Mouse (Mus musculus) c-Kit-positive CD71-positive TER-119-positive erythroid progenitor cells, embryonic 14.5 days (primary cell): ENCODE measurements at regions not wholly inside any gene's neighbourhood (a gene's known extent, or its start where the extent isn't known, plus 50 kb on each side); places are given as distances from the start of the nearest gene placed in this dataset.
"Not testable (repeated sequence)": the region's sequence is repeated elsewhere in the genome, so short reads cannot be mapped to it uniquely, and the experiment has no call there.

Experiments
- DNase-seq: peaks from one replicate; pipeline ENCODE4 v3.0.0-alpha.2; 2013; ENCODE audit warnings: low spot score

DNA sequence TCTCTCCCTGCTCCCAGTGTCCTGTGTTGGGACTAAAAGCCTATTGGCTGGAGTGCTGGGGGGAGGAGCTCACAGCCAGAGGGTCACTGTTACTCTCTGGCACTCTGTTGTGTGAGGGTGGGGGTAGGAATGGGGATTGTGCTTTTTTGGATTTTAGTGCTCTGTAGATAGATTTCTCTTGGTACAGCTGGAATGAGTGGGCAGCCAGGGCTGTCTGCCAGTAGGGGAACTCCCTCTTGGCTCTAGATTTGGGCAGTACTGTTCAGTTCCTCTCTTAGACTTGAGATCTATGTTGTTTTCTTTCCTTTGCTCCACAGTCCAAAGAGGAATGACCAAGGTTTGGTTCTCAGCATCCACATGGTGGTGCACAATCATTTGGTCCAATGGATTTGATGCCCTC lies 282.6 kb downstream of the Fgf9 start:
- no peak for DNase-seq

DNA sequence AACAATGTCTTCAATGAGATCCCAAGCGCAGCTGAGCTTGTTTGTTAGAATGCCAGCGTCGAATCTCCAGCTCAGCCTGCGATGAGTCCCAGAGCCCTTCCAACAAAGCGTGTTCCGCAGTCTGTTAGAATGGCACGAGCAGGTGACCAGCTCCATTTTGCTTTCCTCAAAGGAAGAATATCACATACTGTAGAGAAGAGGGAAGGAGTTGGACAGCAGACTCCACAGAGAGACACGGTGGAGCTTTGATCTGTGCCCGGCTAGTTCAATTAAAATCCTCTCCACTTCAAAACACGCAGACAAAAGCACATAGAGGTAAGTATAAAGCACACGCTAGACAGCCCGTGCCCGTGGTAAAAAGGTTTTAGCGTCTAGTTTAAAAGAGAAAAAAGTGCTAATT lies 265.8 kb downstream of the Fgf9 start:
- no peak for DNase-seq

DNA sequence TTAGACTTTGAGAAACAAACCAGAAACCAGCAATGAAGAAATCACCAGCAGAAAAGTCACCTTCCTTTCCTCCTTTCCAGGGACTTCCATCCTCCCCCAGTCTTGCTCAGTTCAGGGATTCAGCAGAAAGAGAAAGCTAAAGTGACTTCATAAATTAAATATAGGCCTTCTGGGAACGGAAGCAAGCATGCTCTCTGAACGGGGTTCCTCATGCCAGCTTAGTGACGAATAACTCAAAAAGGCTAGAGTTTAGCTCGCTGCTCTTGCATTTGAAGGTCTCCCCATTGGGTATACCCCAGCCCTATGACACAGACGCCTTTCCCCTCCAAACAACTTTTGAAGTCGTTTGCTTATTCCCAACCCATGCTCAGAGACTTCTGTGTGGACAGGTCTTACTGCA lies 252.8 kb downstream of the Fgf9 start:
- no peak for DNase-seq

DNA sequence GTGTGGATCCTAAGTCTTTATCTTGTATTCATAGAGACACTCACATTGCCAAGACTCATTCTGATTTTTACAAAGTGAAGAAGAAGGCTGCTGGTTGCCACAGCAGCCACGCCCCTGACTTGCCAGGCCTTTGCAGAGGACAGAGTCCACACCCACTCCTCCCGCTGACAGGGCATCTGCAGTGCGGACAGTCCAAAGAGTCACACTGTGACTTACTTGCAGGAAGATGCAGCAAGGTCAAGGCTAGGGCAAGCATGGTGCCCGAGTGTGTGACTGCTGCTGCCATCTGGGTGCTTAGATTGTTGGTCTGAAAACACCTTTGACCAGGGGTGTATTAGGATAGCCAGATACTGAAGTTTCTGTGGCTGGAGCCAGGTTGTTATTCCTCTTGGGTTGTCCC lies 252.1 kb downstream of the Fgf9 start:
- DNase-seq, result no peak

DNA sequence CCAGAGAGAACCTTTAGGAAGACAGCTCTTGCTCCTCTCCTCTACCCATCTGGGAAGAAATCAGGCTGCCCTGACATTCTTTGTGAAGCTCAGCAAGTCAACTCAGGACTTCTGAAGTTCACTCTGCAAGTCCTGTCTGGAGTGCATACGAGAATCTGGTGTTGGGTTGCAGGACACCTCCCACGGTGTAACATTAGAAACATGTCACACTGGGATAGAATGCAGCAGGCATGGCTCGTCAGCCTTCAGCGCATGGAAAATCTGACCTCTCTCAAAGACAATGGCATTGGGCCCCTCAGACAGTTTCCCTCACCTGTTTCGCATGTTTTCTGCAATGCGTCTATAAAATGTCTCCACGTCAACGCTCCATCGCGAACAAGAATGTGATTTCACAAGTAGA lies 251.5 kb downstream of the Fgf9 start:
- DNase-seq, result no peak

DNA sequence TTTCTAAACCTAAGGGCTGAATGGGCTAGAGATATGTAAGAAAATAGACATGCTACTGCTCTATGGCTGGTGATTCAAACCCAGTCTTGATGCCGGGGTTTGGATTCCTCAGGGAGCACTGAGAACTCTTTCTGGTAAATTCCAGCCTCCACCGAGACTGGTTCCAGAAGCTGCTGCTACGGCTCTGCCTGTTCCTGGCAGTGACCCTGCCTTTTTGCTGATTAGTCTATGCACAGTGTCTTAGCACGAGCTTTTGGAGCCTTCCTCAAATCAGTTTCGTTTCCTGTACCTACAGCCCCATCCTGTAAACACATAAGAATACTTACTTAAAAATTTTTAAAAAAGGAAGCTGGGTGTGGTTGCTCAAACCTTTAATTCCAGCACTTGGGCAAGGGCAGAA lies 250.9 kb downstream of the Fgf9 start:
- no peak for DNase-seq

DNA sequence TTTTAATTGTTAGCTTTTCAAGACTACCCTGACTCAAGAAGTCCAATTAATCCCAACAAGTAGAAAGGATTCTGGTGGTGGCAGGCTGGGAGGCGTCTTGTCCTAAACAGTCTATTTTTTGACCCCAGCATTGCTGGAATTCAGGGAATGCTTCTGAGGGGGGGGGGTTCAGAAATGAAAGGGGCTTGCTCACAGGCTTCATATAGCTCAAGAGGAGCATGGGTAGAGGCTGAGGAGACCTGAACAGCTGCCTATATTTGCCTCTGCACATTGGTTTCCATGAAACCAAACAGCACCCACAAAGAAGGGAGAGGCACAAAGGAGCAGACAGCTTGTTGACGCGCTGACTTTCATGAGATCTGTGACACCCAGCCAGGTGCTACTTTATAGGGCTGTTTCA lies 247.3 kb downstream of the Fgf9 start:
- DNase-seq, result no peak

DNA sequence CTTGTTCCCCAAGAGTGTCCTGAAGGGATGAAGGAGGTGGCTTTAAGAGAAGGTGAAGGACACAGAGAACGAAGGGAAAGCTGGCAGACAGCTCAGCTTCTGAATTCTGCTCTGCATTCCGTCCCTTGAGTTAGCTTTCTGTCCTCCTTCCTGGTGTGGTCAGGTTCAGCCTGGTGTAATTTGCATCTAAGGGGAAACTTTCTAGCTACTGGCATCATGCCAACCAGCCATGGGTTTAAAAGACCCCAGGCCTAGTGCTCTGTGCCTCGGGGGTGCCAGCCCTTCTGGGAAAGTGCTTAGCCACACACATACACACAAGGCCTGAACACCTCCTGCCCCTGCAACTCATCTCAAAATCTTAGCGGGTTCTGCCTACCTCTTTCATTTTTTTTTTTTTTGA lies 246.9 kb downstream of the Fgf9 start:
- DNase-seq, result no peak

DNA sequence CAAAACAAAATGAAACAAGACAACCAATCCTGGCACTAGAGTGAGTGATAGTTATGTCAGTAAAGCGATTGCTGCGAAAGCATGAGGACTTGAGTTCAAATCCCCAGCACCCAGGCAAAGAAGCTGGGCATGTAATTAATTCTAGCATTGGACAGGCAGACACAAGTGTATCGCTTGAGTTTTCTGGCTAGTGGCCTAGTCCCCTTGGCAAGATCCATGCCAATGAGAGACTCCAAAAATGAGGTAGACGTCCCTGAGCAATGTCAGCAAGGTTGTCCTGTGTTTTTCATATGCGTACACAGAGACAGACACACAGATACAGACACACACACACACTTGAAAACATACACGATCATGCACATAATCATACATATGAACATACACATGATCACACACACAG lies 237.3 kb downstream of the Fgf9 start:
- DNase-seq, result no peak

DNA sequence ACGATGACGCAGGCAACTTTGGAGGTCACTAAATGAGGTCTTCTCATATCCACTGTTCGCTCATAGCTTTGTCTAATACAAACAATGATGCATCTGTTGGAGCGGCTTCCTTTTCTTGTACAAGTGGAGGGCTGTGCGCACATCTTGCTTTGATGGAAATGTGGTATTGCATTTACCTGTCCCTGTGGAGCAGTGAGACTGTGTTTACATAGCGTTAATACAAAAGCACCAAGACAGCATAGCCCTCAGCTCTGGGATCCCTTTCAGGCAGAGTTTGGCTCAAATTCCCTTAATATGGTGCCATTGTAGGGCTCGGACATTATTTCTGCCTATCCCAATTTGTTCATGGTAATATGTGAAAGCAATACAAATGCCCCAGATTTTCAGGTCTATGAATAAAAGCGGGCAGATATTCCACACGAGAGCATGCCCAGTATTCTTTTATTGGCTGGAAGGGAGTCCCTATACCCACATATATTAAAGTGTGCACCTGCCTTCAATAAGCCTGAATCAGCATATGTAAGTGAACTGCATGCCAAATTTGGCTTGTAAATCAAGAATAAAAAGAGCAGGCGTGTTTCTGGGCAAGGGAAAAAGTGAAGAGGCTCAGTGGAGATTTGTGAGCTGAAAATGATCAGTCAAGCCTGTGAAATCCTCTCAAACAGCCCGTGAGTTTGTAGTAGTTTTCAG lies 236.6 kb downstream of the Fgf9 start:
- no peak for DNase-seq

DNA sequence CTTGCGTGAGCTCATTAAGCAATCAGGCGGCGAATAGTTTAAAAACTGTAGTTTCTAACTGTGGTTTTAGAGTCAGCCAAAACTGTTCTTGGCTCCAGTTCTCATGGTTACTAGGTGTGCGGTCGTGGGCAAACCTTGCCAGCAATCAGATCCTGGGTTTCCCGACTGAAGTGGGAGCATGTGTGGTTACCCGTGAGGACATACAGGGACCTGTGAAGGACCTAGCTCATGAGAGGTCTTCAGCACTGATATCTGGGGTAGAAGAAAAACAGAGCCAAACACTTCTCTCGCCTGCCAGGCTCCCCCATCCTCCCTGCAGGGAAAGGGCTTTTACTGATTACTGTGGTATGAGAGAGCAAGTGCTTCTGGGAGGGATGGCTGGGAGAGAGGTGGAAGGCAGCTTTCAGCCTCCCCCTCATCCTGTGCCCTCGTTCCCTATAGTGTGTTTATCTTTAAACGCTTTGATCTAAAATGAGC lies 230.1 kb downstream of the Fgf9 start:
- DNase-seq, result no peak

DNA sequence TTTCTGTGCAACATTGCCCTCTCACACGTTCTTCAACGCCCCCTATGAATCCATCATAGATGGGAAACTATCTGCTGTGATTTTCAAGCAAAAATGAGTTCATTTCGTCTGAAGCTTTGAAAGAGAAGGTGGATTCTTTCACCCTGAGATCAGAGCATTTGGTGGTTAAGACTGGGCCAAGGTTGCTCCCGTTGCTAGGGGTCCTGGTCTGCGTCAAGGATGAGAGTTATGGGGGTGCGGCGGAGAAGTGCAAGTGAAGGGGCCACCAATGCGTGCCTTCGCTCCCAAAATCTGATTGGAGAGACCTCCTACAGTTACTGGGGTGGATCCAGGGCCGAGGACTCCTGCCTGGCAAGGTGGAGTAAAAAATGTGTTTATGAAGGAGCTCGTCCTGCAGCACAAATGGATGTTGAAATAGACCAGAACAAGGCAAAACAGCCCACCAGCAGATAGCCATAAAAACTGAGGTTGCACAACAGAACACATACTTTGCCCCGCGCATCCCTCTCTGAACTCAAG lies 215.7 kb downstream of the Fgf9 start:
- DNase-seq, result no peak

DNA sequence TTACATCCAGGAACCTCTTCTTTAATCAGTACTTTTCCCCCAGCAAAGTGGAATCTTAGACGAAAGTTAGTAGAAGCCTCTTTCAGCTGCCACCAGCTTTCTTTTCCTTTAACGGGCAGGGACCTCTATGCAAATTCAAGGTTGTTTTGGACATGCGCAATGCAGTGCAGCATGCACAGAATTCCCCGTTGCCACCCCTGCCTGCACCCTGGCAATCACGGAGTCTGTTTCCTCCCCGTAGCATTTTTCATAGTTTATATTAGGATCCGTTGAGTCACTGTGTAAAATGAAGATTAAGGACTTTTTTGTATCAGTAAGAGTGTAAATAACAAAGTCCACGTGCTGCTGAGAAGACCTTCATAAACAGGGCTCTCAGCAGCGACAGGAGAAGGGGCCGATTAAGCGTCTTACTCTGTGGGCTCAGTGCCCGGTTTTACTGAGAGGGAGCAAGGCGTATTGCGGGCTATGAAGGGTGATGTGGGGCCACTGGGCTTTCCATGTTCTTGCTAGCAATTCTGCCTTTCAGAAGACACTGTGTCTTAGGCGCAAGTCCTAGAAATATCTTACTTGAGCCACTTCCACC lies 212.5 kb downstream of the Fgf9 start:
- no peak for DNase-seq

DNA sequence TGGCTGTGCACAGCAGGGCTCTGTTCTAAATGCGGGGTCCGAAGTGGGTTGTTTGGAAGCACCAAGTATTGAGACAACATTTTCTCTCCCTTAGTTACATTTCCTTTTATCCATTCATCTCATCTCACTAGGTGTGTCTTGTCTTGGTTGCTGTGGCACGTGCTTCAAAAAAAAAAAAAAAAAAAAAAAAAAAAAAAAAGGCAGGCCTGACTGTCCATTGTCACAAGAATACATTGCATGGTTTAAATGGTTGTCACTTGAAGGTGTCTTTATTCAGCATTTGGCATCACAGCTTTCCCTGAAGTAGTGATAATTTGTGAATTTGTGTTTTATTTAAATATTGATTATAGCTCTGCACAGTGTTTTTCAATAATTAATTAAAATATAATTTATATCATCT lies 211.9 kb downstream of the Fgf9 start:
- DNase-seq, result no peak

DNA sequence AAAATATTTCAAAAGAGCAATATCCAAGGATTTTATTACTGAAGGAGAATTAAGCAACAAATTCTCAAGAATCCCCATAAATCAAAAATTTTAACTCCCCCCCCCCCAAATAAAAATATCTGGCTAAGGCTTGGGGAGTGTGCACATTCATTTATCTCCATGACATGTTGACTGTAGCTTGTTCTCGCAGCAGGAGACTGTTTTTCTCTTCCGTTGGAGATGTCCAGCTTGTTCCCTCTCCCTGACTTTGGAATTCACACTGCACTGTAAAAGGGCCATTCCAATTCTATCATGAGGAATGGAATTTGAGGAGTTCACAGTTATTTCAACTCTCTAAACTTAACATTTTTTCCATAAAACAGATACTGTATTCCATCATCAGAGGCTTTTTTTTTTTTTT lies 204.1 kb downstream of the Fgf9 start:
- DNase-seq, result not testable (repeated sequence)

DNA sequence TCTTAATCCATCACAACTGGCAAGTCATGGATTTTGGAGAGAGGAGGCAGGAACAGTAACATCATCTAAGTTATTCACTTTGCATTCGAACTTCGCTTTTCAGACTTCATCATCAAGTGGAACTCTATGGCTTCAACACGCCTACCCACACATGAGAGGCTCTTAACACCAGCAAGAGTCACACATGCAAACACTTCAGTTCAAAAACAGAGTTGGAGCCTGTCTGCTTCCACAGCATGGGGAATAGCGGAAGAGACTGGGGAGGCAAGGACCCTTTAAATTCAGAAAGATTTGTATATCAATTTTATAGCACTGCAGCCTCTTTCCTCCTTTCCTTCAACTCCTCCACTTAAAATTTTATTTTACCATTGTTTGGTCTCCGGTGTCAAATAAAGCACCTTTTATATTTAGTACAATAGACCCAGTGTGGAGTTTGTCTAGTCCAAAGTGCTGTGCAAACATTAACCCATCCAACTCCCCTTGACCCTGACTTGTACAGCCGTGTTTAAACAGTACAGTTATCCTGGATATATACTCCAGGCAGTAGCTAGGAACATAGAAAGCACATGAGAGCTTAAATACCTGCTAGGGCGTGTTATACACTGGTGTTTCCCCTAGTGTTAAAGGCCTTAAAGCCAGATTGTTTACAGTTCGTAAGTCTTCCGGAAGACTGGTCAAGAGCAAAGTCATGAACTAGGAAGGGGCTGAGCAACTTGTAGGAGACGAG lies 203.5 kb downstream of the Fgf9 start:
- no peak for DNase-seq

DNA sequence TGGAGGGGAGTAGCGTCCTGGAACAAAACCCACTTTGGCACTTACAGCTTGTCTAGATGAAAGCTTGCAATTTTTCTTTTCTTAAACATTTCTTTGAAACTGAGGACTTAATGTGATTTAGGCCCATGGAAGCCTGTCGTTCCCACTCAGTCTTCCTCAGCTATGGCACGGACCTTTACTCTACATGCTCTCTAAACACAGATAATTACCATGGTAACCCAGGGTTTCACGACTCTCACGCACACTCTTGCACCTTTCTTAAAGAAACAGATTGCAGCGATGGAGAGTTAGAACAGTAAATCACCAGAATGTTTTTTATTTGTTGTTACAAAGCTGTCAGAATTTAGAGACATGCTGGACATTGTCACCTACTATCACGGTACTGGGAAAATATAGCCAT lies 195.0 kb downstream of the Fgf9 start:
- DNase-seq, result no peak

DNA sequence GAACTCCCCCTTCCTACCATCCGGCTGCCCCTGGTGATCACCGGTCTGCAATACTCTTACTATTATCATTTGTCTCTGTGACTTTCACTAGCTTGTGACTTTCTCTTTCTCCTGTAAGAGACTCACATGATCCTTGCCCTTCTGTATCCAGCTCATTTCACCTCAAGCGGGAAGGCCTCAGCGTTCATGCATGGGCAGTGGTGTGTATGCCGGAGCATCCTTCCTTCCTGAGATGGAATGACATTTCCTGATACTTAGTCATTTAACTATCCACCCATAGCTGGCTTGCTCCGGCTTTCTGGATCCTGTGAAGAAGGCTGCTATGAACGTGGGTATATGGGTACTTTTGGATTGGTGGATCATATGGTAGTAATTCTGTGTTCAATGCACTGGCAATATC lies 194.1 kb downstream of the Fgf9 start:
- DNase-seq, result no peak

DNA sequence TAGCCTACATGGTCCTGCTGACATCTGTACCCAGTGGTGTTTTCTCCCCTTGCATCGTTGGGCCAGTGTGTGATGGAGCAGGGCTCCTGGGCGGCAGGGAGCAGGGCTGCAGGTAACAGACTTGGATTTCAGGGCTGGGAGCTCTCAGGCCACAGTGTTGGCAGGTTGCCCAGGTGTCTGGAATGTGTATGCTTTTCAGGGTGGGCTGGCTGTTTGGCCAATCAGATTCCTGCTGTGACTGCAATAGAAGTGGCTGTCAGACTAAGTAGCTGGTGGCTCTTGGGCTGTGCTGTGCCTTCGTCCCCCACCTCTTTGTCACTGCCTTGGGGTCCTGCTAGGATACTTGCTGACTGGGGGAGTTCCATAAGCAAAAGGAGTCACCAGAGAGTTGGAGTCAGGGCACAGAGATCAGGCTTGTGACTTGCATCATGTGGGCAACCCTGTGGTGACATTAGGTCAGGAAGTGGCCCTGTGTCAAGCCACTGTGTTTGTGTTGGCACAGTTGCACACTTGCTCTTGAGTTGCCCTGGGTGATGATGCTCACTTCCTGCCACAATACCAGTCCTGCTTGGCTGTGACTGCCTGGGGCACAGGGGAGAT lies 183.1 kb downstream of the Fgf9 start:
- no peak for DNase-seq

DNA sequence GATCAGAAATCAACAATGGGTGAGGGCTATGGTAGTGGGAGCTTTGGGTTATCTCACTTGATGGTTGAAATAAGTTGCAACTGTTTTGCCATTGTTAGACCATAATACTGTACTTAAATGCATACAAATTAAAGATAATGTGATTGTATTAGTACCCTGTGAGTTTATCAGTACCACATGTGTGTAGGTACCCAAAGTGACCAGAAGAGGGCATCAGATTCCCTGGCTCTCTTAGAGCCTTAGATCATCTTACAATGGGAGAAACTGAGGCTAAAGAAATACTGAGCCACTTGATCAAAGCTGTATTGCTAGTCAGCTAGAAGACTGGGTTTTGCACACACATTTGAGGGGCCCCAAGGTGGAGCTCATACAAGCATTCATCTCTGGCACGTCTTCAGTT lies 155.5 kb downstream of the Fgf9 start:
- no peak for DNase-seq

DNA sequence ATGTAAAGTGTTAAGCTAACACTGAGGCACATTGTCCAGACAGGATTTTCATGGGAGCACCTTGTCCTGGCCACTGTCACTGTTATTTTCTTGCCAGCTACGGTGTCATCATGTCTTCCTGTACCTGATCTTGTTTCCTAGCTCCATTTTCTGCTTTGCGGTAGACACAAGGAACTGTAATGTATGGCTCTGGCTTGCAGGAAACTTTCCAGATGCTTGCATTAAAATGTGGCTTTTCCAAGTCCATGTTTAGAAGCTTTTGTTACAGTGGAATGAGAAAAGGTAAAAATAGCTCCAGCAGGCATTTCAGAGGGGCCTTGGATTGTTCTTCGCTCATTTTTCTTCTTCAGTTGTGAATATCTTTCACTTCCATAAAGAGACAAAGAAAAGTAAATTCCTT lies 154.1 kb downstream of the Fgf9 start:
- no peak for DNase-seq

DNA sequence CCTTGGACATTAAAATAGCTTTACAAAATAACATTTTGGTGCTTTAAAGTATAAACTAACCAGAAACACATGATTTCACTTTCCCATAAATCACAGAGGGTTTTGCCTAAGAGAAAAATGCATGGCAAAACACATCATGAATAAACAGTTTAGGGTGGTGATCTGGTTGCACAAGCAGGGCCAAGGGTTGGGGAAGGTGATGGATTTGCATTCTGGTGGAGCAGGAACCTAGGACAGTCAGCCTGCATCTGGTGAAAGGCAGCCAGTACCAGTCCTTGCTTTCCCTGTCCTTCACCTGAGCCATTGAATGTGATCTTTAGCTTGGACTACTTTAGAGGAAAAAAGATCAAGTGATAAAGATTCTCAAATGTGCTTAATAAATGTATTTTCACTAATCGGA lies 138.1 kb downstream of the Fgf9 start:
- no peak for DNase-seq
